Mouse (Mus musculus): ENCODE measurements at regions not wholly inside any gene's neighbourhood (a gene's known extent, or its start where the extent isn't known, plus 50 kb on each side); places are given as distances from the start of the nearest gene placed in this dataset.

- ATAC-seq (ENCODE audit: low FRiP score), result no peak
- Histone ChIP-seq H3K4me1 (ENCODE audit: insufficient read depth, low read length) (no peaks in the 10 kb centered on the region), H3K9me3 (ENCODE audit: low read length) (no peaks in the 10 kb centered on the region), H3K36me3 (ENCODE audit: insufficient read depth, low read length) (no peaks in the 10 kb centered on the region), H3K4me3 (ENCODE audit: low read depth, low read length) (no peak overlapping the region), H3K27me3 (ENCODE audit: insufficient read depth, low read length) (no peaks in the 10 kb centered on the region), H3K9ac (replicated peaks; ENCODE audit: low read length, poor library complexity, severe bottlenecking) (no peak overlapping the region), H3K4me2 (ENCODE audit: low read depth, low read length, poor library complexity, severe bottlenecking) (no peak overlapping the region), H3K27ac (ENCODE audit: low read depth, low read length) (no peak overlapping the region)
- DNase-seq (ENCODE audit: low spot score), result no peak
- no peak for TF ChIP-seq CTCF (IDR thresholded peaks at IDR 0.05)
- WGBS, result 77% methylated on average over 3 of the region's 3 CpGs
These were observed 119.6 kb upstream of the E2f7 start for GRCm38 (mm10) chr10:110625644-110626043.

GRCm38 (mm10) chr10:110640406-110640805 lies 104.8 kb upstream of the E2f7 start:
- no peak overlapping the region for H3K9ac ChIP-seq (replicated peaks; ENCODE audit: low read length, poor library complexity, severe bottlenecking)
- no peaks in the 10 kb centered on the region for H3K4me1 ChIP-seq (ENCODE audit: insufficient read depth, low read length)
- DNase-seq (ENCODE audit: low spot score) (no peak), ATAC-seq (ENCODE audit: low FRiP score) (no peak)
- no peak overlapping the region for H3K4me2 ChIP-seq (ENCODE audit: low read depth, low read length, poor library complexity, severe bottlenecking)
- H3K9me3 ChIP-seq (ENCODE audit: low read length), result no peaks in the 10 kb centered on the region
- no peak overlapping the region for H3K4me3 ChIP-seq (ENCODE audit: low read depth, low read length)
- no peaks in the 10 kb centered on the region for H3K36me3 ChIP-seq (ENCODE audit: insufficient read depth, low read length)
- no peak overlapping the region for H3K27ac ChIP-seq (ENCODE audit: low read depth, low read length)
- H3K27me3 ChIP-seq (ENCODE audit: insufficient read depth, low read length), result no peaks in the 10 kb centered on the region
- 25% methylated on average over 10 of the region's 10 CpGs for WGBS
- no peak for TF ChIP-seq CTCF (IDR thresholded peaks at IDR 0.05)

GRCm38 (mm10) chr10:110642065-110642690 lies 103.1 kb upstream of the E2f7 start:
- no peak for DNase-seq (ENCODE audit: low spot score)
- Histone ChIP-seq H3K36me3 (ENCODE audit: insufficient read depth, low read length) (no peaks in the 10 kb centered on the region), H3K4me2 (ENCODE audit: low read depth, low read length, poor library complexity, severe bottlenecking) (peak overlapping the region; percentile 8; the same call in 1 of the 2 replicates), H3K27me3 (ENCODE audit: insufficient read depth, low read length) (no peaks in the 10 kb centered on the region), H3K9ac (replicated peaks; ENCODE audit: low read length, poor library complexity, severe bottlenecking) (no peak overlapping the region), H3K4me1 (ENCODE audit: insufficient read depth, low read length) (no peaks in the 10 kb centered on the region), H3K27ac (ENCODE audit: low read depth, low read length) (no peak overlapping the region), H3K9me3 (ENCODE audit: low read length) (no peaks in the 10 kb centered on the region), H3K4me3 (ENCODE audit: low read depth, low read length) (no peak overlapping the region)
- no peak for ATAC-seq (ENCODE audit: low FRiP score)
- TF ChIP-seq CTCF (IDR thresholded peaks at IDR 0.05), result no peak
- WGBS, result 30% methylated on average over 19 of the region's 19 CpGs

GRCm38 (mm10) chr10:110647603-110648002 lies 97.6 kb upstream of the E2f7 start:
- no peaks in the 10 kb centered on the region for H3K9me3 ChIP-seq (ENCODE audit: low read length)
- no peaks in the 10 kb centered on the region for H3K4me1 ChIP-seq (ENCODE audit: insufficient read depth, low read length)
- 65% methylated on average over 7 of the region's 7 CpGs for WGBS
- peak; percentile 15 for DNase-seq (ENCODE audit: low spot score)
- H3K9ac ChIP-seq (replicated peaks; ENCODE audit: low read length, poor library complexity, severe bottlenecking), result no peak overlapping the region
- no peak overlapping the region for H3K4me3 ChIP-seq (ENCODE audit: low read depth, low read length)
- H3K36me3 ChIP-seq (ENCODE audit: insufficient read depth, low read length), result no peaks in the 10 kb centered on the region
- no peaks in the 10 kb centered on the region for H3K27me3 ChIP-seq (ENCODE audit: insufficient read depth, low read length)
- ATAC-seq (ENCODE audit: low FRiP score), result no peak
- no peak overlapping the region for H3K4me2 ChIP-seq (ENCODE audit: low read depth, low read length, poor library complexity, severe bottlenecking)
- no peak overlapping the region for H3K27ac ChIP-seq (ENCODE audit: low read depth, low read length)
- TF ChIP-seq CTCF (IDR thresholded peaks at IDR 0.05), result no peak

- TF ChIP-seq CTCF (IDR thresholded peaks at IDR 0.05), result no peak
- ATAC-seq (ENCODE audit: low FRiP score) (no peak), DNase-seq (ENCODE audit: low spot score) (no peak)
- Histone ChIP-seq H3K4me1 (ENCODE audit: insufficient read depth, low read length) (no peaks in the 10 kb centered on the region), H3K9ac (replicated peaks; ENCODE audit: low read length, poor library complexity, severe bottlenecking) (no peak overlapping the region), H3K4me2 (ENCODE audit: low read depth, low read length, poor library complexity, severe bottlenecking) (no peak overlapping the region), H3K27ac (ENCODE audit: low read depth, low read length) (no peak overlapping the region), H3K4me3 (ENCODE audit: low read depth, low read length) (no peak overlapping the region), H3K9me3 (ENCODE audit: low read length) (no peaks in the 10 kb centered on the region), H3K36me3 (ENCODE audit: insufficient read depth, low read length) (no peaks in the 10 kb centered on the region), H3K27me3 (ENCODE audit: insufficient read depth, low read length) (no peaks in the 10 kb centered on the region)
- 68% methylated on average over 6 of the region's 6 CpGs for WGBS
These were observed 95.1 kb upstream of the E2f7 start for GRCm38 (mm10) chr10:110650107-110650506.

- Histone ChIP-seq H3K36me3 (ENCODE audit: insufficient read depth, low read length) (no peaks in the 10 kb centered on the region), H3K4me1 (ENCODE audit: insufficient read depth, low read length) (no peaks in the 10 kb centered on the region), H3K27me3 (ENCODE audit: insufficient read depth, low read length) (no peaks in the 10 kb centered on the region), H3K4me2 (ENCODE audit: low read depth, low read length, poor library complexity, severe bottlenecking) (no peak overlapping the region), H3K27ac (ENCODE audit: low read depth, low read length) (no peak overlapping the region), H3K9ac (replicated peaks; ENCODE audit: low read length, poor library complexity, severe bottlenecking) (no peak overlapping the region), H3K9me3 (ENCODE audit: low read length) (no peaks in the 10 kb centered on the region), H3K4me3 (ENCODE audit: low read depth, low read length) (no peak overlapping the region)
- DNase-seq (ENCODE audit: low spot score) (peak; percentile 52), ATAC-seq (ENCODE audit: low FRiP score) (no peak)
- peak; percentile 59 for TF ChIP-seq CTCF (IDR thresholded peaks at IDR 0.05)
These were observed 94.4 kb upstream of the E2f7 start for GRCm38 (mm10) chr10:110650851-110651250.
